Mouse (Mus musculus) neutrophil, adult 5-6 weeks (primary cell): ENCODE results near the gene Slain1. TPM values are rescaled to one million over a fixed set of nuclear protein-coding genes. Genes with fewer than 3 reads are reported as not detected.
A peak's percentile ranks its signal among the peaks of the same experiment; 100 is the strongest.

Experiments
- ATAC-seq: fragments of 151-379, 151-347 bp; 2 replicates; pipeline ENCODE4 v1.8.0; 2017; ENCODE audit warnings: mild to moderate bottlenecking, moderate TSS enrichment; ENCODE audit not compliant: insufficient number of reproducible peaks, poor library complexity, low FRiP score, severe bottlenecking; ENCODE audit errors: extremely low read depth
- total RNA-seq: library from RNA; stranded (forward); fragments of 200-1000 nt; gene quantifications from 2 replicates; pipeline ENCODE4 v1.2.3, GENCODE M21; 2017

Gene Slain1
- total RNA-seq: 31.2 and 33.8 TPM in 2 replicates

DNA sequence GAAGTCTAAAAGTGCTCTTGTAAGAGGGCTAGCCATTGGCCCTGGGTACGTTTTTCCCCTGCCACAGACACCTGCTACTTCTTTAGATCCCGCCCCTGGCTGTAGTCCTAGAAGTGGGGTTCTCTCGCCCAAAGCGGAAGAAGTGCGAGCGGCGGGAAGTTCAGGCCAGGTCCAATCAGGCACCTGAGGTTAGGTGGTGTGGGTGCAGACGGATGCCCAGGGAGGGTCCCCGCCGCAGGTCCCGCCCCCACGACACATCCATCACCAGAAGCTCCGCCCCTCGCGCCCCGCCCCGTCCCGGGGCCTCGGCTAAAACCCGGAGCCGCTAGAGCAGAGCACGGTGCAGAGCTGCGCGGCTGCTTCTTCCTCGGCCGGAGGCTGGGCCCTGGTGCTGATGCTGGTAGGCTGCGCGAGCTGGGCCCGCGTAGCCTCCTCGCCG lies at the start of gene Slain1:
Gene Slain1, plus strand, starts transcription at position 333 of the 439 bp plus-strand sequence.
- ATAC-seq: peak; percentile 87

DNA sequence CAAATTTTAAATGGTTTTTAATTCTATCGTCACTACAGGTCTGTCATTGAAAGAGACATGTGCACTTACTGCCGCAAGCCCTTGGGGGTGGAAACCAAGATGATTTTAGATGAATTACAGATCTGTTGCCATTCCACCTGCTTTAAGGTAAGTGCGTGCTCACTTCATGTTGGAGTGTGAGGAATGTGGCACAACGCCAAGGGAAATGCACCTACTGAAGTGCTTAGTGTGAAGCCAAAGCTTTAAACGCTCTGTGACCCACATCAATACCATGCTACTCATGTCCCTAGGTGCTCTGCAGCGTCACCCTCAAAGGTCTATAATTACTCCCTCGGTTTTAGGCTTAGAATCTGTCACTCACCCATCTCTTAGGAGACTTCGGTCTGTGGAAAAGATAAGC lies 42.0 kb upstream of the Slain1 start:
- no peak for ATAC-seq

DNA sequence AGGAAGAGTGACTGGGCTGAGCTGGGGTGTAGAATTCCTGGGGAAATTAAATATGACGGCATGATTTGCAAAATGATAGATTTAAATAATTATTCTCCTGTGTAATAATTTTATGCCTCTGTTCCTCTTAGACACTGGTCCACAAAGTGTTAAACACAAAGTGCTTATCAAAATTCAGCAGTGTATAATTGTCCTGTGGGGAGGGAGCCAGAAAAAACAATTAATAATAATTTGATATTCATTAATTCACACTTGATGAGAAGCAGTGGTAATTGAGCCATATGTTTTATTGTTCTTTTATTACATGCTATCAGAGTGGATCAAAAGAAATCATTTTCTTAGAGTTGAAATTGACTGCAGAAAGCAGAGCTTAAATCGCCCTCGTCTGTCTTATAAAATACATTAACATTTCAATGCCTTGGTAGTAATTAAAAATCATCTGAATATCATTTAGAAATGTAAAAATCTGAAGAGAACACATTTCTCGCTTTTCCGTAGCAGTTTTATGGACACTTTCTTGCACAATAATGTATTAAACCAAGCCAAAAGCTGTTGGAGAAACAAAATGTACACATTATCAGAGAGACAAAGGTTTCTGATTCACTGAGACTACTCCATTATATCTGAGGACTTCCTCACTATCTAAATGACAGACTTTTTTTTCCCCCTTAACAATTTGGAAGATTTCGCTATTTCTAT lies 36.3 kb upstream of the Slain1 start:
- no peak for ATAC-seq

DNA sequence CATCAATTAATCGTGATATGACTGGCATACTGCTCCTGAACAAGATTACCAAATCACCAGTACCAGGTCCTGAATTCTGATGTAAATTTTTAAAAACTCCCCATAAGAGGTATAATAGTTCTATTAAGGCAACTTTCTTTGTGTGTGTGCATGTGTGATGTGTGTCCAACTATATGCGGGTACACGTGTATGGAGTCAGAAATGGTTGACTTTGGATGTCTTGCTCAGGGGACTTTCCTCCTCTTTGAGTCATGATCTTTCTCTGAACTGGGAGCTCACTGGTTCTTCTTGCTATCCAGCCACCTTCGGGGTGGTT lies 35.8 kb upstream of the Slain1 start:
- ATAC-seq: no peak

DNA sequence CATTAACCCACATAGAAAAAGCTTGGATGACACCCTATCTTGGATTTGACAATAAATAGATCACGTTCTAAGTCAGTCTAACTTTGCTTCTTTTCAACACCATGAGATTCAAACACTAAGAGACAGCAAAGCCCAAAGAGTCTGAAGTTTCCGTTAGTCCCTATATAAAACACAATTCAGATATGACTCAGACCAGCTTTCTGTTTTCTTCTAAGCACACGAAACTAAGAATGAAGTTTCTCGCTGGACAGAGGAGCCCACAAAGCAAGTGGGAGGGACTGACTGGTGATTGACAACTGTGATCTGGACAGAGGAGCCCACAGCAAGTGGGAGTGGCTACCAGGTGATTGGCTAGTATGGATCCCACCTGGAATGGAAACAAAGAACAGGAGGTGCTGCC lies 30.3 kb upstream of the Slain1 start:
- no peak for ATAC-seq

DNA sequence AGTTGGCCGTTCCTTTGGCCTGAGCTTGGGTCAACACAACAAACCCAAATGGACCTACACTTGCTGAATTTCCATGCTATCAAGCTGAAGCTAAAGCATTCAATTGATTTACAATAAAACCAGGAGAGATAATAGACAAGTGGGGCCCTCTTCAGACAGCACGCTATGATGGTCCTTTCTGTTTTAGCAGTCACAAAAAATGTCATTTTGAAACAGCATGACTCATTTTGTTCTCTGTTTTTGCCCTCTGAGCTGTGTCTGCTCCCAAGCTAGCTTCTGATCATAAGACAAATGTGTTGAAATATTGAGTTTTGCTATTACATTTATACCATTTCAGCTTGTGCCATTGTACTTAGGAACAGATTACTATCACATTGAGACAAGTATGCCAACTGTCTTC lies 28.8 kb upstream of the Slain1 start:
- no peak for ATAC-seq

DNA sequence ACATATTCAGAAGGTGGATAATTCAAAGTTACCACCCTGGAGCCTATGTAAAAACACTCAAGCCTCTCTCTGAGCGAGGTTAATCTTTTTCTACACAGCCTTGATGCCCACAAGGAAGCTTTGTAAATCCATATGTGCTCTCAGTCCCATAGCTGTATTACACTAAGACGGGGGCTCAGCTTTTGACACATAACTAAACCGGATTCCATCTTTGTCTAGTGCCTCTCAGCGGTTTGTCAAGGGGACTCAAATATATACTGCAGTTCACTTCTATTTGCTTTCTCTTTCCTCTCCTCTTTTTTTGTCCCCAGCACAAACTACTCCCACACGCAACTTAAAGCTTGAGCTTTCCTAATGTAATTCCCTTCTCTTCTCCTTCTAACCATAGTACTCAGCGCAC lies 23.9 kb upstream of the Slain1 start:
- ATAC-seq: no peak

DNA sequence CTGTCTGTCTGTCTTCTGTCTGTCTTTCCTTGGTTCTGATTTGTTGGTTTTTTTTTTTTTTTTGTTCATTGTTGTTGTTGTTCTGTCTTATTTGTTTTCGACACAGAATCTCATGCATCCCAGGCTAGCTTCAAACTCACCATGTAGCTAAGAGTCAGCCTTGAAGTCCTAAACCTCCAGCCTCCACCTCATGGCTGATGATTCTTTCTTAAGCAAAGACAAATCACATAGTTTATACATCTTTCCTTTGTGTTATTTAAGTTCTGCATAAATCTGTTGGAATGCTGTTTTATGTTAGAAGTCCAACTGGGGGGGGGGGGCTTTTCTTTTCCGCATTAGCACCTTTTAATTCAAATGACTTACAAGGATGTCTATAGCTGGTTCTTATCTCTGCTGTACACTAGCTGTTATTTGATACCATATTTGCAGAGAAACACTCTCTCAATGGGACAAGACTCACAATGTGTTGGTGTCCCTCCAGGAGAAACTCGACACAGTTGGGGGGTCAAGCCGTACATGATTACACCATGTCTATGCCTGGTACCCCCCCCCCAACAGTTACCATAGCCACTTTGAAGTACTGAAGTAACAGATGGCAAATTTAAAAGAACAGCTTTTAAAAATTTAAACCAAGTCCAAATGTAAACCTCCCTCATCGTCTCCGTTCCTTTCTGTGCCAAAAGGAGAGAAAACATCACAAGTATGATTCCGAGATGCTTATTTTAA lies 20.2 kb upstream of the Slain1 start:
- ATAC-seq: no peak

DNA sequence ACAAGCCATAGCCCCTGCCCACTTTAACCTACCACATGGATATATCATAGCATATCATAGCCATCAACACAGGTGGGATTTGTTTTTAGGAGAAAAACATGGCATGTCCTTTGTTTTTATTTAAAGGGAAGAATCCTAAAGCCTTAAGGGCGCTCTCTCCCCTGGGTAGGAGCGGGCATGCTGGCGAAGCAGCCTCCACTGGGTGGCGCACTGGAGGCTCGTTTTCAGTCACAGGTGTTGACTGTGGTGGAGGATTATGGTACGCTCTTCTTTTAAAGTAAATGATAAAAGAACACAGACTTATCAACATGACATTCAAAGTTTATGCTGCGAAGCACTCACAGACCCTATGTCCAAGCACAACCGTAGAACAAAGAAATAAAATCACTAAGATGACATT lies 19.5 kb upstream of the Slain1 start:
- ATAC-seq: peak; percentile 26; the same call in 1 of the 2 replicates

DNA sequence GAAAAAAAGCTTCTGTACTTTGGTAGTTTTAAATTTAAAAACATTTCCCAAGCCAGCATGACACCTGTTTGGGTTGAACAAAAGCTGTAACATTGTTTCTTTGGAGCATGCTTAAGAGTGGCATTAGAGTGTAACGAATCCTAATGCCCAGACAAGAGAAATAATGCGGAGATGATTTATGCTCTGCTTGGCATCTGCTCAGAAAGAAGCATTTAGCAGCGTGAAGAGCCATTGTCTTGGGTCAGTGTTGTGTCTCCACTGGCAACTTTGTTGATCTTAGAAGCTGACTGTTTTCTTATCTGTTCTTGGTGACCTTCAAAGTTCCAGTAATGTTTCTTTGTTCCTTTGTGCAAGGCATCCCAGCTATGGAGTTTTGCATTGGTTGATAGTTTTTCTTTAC lies 6.1 kb upstream of the Slain1 start:
- ATAC-seq: no peak

DNA sequence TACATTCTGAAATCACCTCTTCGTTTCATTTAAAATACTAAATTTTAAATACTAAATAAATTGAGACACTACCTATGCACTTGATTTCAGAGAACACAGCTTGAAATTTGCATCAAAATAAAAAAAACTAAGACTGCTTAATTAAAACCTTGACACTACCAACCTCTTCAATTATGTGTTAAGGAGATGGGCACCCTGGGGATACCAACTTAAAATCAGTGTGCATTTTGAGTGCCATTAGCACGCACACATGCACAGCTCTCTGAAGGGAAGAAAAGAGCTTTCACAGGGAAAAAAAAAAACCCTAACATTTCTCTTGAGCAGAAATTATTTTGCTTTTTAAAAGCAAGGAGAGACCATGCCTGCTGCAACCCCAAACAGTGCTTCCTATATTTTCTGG lies 2.0 kb upstream of the Slain1 start:
- ATAC-seq: no peak

DNA sequence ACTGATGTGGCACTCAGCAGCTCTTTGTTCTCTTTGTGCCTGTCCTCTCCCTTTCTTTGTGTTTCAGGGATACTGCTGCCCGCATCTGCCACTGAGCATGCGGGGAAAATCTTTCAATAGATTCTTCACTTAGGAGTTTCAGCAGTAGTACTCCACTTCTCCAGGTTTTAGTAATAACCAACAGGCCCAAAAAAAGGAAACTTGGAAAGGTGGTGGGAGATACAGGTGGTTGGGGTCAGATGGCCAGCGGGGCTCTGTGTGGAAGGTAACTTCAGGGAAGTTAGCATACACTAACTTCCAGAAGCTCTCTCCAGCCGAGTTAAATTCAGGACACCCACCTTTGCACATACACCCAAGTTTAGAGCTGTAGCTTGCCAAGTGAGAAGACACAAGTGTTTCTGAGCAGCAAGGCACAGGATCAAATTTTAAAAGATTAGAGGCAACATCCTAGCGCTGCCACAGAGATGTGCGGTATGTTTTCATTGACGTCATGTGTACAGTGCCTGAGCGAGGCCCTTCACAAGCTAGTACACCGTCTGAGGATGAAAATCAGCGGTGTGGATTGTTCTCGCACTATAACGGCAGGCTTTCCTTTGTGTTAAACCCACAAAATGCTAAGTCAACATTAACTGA lies 1.3 kb upstream of the Slain1 start:
- ATAC-seq: no peak

DNA sequence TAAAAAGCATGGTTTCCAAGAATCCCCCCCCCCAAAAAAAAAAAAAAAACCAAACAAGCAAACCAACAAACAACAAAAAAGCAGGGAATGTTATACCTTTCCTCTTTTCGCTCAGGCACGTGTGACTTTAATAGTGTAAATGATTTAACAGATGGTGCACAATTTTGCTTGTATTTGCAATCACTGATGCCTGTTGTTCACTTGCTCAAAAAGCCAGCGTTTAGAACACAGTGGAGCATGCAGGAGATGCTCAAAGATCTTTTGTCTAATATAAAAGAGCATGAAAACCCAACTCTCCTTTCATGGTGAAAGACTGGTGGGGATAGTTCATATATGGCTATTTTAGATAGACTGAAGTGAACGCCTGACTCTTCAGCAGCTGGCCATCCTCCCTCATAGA lies 726 bp upstream of the Slain1 start:
- ATAC-seq: no peak

DNA sequence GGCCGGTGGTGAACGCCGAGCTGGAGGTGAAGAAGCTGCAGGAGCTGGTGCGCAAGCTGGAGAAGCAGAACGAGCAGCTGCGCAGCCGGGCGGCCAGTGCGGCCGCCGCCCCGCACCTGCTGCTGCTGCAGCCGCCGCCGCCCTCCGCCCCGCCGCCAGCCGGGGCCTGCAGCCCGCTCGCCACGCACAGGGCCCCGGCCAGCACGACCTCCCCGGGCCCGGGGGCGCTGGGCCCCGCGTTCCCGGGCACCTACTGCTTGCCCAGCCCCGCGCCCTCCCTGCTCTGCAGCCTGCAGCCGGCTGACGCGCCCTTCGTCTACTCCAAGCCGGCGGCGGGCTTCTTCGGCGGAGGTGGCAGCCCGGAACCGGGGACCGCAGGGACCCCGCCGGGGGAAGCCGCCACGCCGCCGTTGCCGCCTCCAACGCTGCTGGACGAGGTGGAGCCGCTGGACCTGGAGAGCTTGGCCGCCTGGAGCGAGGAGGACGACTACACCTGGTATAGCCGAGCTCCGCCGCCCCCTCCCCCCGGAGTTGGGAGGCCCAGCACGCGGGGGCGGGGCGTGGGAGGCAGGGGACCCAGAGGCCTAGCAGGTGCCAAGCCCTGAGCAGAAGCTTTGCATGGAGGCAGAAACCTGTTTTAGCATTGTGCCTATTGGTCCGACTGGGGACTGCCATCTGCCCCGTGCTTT lies 529 bp downstream of the Slain1 start:
- peak; percentile 27; the same call in 1 of the 2 replicates for ATAC-seq

DNA sequence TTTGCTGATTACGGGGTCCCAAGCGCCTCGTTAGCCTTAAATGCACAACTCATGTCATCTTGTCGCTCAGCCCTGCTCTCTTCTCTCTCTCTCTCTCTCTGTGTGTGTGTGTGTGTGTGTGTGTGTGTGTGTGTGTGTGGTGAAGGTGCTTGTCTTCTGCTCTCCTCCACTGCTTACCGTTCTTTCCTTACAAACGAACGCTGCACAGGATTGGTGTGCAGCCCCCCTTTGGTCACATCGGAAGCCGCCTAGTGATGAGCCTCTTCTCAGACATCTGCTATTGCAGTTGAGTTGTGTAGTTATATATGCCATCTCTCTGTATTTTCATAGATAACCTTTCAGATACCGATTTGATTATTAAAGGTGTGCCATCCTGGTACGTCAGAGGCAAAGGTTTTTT lies 1.1 kb downstream of the Slain1 start:
- ATAC-seq: no peak

DNA sequence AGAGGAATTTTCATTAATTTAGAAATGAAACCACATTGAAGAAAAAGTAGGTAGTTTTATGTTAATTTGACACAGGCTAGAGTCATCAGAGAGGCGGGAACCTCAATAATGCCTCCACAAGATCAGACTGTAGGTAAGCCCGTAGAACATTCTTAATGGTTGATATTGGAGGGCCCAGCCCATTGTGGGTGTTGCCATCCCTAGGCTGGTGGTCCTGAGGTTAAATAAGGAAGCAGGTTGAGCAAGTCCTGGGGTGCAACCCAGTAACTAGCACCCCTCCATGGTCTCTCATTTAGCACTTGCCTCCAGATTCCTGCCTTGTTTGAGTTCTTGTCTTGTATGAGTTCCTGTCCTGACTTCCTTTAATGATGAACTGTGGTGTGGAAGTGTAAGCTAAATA lies 1.5 kb downstream of the Slain1 start:
- ATAC-seq: no peak

DNA sequence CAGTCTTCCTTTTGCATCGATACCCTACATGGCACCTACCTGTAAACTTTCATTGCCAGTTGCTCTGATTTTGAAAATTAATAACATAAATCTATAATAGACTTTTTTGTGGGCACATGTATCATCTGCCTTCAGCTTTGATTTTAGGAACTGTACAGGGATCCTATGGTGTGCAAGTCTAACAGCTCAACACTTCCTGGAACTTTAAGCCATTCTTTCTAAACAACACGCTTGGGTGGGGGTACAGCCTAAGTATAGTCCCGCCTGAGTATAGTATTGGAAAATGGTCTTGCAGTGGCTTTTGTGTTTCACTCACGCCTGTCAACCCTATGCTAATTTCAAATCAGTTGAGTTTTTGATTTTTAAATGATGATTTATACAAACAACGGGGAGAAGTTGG lies 2.5 kb downstream of the Slain1 start:
- no peak for ATAC-seq

DNA sequence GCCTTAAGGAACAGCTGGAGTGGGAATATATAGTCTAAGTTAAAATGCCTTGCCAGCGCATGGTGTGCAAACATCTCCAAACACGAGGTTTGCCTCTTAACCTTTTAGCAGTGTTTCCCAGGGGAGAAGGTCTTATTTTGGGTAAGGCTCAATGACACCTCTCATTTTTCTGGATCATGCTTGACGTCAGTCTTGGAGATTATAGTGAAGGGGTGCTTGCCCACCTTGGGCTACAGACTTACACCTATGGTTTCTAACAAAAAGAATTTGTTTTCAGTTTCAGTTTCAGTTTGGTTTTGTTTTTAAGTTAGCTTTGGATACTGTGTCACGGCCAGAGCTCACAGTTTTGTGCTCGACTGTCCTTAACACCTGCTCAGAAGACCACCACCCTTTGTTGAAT lies 3.8 kb downstream of the Slain1 start:
- no peak for ATAC-seq

DNA sequence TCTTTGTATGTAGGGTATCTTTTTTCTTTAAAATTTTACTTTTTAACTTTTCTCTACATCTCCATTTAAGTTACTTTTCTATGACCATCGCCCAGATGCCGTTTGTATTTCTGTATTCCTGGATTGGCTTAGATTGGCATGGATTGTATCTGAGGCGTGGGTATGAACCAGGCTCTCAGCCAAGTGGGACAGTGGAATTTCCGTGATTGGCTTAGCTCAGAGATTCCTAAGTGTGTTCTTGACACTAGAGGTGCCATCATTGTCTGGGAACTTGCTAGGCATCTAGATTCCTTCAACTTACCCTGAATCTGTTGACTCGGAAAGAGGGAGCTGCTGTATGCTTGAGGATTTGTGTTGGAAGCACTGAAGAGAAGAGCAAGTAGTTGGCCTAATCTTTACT lies 5.4 kb downstream of the Slain1 start:
- no peak for ATAC-seq

DNA sequence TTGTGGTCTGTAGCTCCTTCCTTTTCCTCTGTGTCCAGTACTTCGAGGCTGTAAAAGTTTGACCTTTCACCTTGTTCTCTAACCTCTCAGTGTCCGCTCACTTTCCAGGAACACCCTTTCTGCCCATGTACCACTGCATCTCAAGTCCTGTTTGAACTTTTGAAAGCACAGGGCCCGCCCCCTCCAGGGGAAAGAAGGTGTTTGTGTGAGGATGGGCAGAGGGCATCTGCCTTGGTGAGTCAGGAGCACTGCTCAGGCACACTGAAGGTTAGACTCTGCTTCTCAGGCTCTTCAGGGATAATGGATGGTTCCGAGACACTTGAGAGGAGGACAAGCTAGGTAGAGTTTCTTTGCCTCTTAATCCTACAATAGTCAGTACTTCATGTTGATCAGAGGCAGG lies 7.8 kb downstream of the Slain1 start:
- ATAC-seq: no peak
